Mouse (Mus musculus) kidney, postnatal 25 days (tissue): ENCODE results near the gene Thumpd3.
A peak's percentile ranks its signal among the peaks of the same experiment; 100 is the strongest.

ENCODE experiments used
- DNase-seq, 2 experiments: peaks; one replicate each; pipeline ENCODE4 v3.0.0; 2021; ENCODE audit warnings: mixed read lengths in 2 of 2

Thumpd3 gene

GRCm38 (mm10) chr6:113046041-113046975 is at the start of gene Thumpd3:
Gene Thumpd3, plus strand, starts transcription at chr6:113046225.
- DNase-seq = peak; percentile 98 to 99

DNA sequence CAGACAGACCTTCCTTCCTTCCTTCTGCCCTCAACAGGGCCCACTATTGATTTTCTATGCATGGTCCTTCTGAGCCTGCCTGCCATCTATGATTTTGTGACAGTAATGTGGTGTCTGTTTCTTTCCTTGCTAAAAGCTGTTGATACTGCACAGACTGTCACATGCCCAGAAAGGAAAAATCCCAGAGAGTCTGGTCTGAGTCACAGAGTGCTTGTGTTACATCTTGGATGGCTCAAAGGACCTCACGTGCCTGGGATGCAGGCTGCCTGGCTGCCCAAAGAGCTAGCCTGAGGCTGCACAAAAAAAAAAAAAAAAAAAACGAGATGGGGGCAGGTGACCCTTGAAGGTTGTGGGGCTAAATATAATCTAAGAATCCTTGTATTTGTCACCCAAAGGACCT is 46.8 kb upstream of the Thumpd3 start:
- no peak for DNase-seq

GRCm38 (mm10) chr6:113000666-113001287 is 45.2 kb upstream of the Thumpd3 start:
- DNase-seq = peak; percentile 87 to 94

GRCm38 (mm10) chr6:113001719-113002118 is 44.3 kb upstream of the Thumpd3 start:
- peak in 1 of 2 experiments; percentile 22 for DNase-seq

GRCm38 (mm10) chr6:113003313-113004111 is 42.5 kb upstream of the Thumpd3 start:
- no peak for DNase-seq

DNA sequence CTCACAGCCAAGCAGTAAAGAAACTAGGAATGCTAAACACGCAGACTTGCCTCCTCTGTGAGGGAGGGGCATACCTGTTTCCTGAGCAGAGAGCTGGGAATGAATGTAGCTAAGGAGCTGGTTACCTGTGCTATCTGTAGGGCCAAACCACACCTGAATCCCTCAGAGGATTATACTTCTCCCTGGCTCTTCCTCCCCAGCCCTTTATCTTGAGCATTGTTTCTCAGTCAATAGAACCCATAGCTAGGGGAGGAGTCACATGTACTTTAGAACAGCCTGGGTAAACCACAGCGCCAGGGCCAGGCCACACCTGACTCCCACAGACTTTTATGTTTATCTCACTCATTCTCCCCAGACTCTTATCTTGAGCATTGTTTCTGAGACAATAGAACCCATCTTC is 39.2 kb upstream of the Thumpd3 start:
- no peak for DNase-seq

DNA sequence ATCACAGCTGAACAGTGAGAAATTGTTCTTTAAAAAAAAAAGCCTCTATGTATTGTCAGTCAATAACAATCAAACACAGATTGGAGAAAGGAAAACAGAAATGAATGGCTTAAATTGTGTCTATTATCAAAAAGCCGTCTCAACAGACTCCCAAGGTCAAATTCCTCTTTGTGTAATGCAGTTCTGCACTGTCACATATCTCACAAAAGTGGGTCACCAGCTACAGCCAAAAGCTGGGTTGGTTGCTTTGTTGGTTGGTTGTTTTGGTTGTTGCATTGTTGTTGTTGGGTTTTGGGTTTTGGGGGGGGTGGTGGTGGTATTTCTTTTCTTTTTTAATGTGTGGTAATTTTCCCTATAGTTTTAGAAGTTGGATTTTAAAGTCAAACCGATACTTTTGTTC is 34.1 kb upstream of the Thumpd3 start:
- DNase-seq = no peak

DNA sequence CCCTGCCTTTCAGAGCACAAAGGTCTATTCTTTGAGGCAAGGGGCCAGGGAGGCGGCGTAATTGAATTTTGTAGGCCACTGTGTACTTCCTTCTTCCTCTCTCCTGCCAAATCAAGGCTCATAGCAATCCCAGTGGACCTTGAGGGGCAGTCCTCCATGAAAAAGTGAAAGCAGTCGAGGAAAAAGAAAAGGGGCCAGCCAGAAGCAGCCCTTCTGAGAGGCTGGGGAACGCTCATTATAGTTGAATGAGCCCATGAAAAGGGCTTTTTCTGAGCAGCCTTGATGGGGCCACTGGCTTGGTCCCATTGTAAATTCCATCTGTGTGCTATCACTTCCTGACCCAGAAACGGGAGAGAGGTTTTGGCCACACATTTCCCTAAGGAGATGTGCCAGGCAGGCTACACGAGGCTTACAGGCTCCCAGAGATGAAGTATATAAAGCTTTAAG is 33.5 kb upstream of the Thumpd3 start:
- peak; percentile 78 to 84 for DNase-seq

GRCm38 (mm10) chr6:113013550-113013949 is 32.5 kb upstream of the Thumpd3 start:
- DNase-seq = no peak

- peak in 1 of 2 experiments; percentile 3 for DNase-seq
Measured at GRCm38 (mm10) chr6:113017500-113018047, 28.5 kb upstream of the Thumpd3 start.

GRCm38 (mm10) chr6:113018139-113018538 is 27.9 kb upstream of the Thumpd3 start:
- no peak for DNase-seq

GRCm38 (mm10) chr6:113024866-113025265 is 21.2 kb upstream of the Thumpd3 start:
- no peak for DNase-seq

- no peak for DNase-seq
Measured at GRCm38 (mm10) chr6:113025774-113026173, 20.3 kb upstream of the Thumpd3 start.

GRCm38 (mm10) chr6:113027446-113027845 is 18.6 kb upstream of the Thumpd3 start:
- DNase-seq = no peak

GRCm38 (mm10) chr6:113029006-113029405 is 17.0 kb upstream of the Thumpd3 start:
- no peak for DNase-seq

- no peak for DNase-seq
Measured at GRCm38 (mm10) chr6:113030553-113030952, 15.5 kb upstream of the Thumpd3 start.

DNA sequence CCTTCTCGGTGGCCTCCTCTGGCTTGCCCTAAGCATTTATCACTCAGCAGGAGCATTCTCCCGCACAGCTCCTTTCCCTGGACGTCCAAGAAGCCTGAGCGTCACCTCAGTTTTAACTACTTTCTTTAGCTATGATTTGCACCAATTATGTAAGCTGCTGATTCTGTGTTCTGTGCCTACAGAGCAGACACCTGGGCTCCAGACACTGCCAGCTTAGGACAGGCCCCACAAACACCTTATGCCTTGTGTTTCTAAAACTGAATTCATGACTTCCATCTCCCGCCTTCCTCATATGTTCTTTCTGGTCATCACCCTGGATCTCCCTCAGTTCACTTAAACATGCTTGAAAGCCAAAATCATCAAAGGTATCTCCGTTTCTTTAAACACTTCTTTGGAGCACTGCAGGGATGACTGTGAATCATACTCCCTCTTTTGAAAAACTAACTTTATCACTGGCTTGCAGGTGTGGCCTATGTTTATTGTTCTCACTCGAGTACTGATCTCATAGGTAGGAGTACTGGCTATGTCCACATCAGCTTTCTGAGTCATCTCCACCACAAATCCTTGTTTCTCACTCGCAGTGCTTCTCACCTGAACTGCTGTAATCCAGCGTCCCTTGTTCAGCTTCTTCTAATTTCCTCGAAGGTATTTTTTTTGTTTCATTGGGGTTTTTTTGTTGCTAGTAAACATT is 14.9 kb upstream of the Thumpd3 start:
- DNase-seq = no peak

DNA sequence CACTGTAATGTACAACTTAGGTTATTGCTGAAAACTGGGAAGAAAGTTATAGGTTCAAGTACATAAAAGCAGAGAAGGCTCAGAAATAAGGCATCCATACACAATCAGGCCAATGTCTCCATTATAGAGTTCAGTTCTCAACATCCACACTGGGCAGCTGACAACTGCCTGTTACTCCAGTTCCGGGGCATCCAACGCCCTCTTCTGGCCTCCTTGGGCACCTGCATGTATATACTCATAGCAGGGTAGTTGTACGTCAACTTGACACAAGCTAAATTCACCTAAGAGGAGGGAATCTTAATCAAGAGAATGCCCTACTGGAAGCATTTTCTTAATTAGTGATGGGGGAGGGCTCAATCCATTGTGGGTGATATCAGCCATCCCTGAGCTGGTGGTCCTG is 13.9 kb upstream of the Thumpd3 start:
- no peak for DNase-seq

DNA sequence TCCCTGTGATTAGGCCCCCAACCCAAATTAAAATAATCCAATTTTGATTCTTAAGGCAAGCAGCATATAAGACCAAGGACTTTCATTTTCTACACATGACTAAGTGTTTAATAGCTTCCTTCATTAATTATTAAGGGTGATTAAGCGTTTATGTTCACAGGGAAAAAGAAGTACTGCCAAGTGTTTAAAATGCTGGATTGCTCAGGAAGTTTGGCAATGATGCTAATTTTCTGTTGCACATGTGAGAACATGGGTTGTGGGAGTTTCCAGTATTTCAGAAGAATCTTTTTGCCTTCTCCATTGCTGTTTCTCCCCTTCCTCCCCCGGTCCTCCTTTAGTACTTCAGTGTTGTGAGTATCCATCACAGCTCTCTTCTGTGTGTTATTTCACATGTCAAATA is 12.8 kb upstream of the Thumpd3 start:
- DNase-seq = no peak

- no peak for DNase-seq
Measured at GRCm38 (mm10) chr6:113034466-113034865, 11.6 kb upstream of the Thumpd3 start.

GRCm38 (mm10) chr6:113036463-113037175 is 9.4 kb upstream of the Thumpd3 start:
- peak in 1 of 2 experiments; percentile 12 for DNase-seq
